Mouse (Mus musculus): ENCODE measurements at regions not wholly inside any gene's neighbourhood (a gene's known extent, or its start where the extent isn't known, plus 50 kb on each side); places are given as distances from the start of the nearest gene placed in this dataset.

DNA sequence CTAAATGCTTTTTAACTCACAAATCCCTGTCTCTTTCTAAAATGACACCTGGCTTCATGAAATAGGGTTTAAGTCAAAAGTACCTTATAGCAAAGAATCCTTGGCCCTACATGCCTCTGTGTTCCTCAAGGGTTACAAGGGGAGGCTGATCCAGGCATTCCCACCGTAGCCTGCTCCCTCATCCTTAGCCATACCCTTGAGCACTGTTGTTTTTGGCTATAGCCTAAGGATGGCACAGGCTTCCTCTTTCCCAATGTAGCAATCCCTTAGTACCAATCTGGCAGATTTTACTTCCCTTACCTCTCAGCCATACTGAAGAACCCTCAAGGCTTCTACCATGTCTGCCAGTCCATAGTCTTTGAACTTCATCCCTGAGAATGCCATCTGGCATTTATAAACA, 194.2 kb upstream of the Gm9747 start:
- no peak overlapping the region for H3K9ac ChIP-seq (ENCODE audit: low read length)
- H3K27ac ChIP-seq (replicated peaks; ENCODE audit: low read depth, low read length), result no peak overlapping the region
- H3K36me3 ChIP-seq (ENCODE audit: control insufficient read depth, insufficient read depth, low read length), result no peaks in the 10 kb centered on the region
- ATAC-seq (ENCODE audit: insufficient number of reproducible peaks, low FRiP score, low TSS enrichment, low read depth) (no peak), DNase-seq (ENCODE audit: low spot score) (no peak)
- WGBS, result 83% methylated on average over 1 of the region's 1 CpGs
- H3K9me3 ChIP-seq (ENCODE audit: control insufficient read depth, low read length), result no peaks in the 10 kb centered on the region
- no peak overlapping the region for H3K4me3 ChIP-seq (ENCODE audit: low read depth, low read length)
- H3K4me2 ChIP-seq (ENCODE audit: low read depth, severe bottlenecking), result no peak overlapping the region
- H3K27me3 ChIP-seq (ENCODE audit: control insufficient read depth, insufficient read depth, low read length), result no peaks in the 10 kb centered on the region
- H3K4me1 ChIP-seq (ENCODE audit: control insufficient read depth, insufficient read depth, low read length), result no peaks in the 10 kb centered on the region

DNA sequence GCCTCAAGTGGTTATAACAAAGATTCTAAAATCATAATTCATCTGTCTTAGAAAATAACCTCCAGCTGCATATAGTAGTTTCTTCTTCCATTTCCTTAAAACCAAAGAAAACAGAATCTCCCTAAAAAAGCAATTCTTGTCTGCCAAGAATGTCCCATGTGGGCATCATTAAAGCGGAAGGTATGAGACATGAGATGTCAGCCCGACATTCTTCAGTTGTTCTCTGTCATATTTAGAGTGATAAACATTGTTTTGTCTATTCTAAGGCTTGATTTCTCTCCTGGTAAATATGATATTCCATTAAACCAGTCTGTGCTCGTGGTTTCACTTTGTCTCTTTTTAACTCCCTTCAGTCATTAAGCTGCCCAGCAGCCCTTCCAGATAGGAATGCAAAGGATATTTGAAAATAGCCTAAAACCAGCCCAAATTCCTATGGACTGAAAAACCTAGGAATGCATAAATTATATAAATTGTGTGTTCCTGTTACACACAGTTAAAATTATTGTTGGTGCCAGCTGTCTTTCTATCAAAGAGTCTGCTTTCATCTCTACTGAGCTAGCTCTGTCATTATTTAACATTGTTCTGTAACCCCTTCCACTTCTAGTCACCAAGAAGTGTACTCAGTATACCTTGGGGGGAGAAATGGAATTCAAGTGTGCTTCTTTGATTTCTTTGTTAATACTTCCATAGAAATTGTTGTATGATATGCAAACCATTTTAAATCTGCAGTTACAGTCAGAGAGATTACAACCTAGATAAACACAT, 191.4 kb upstream of the Gm9747 start:
- Histone ChIP-seq H3K9me3 (ENCODE audit: control insufficient read depth, low read length) (no peaks in the 10 kb centered on the region), H3K4me3 (ENCODE audit: low read depth, low read length) (no peak overlapping the region), H3K4me2 (ENCODE audit: low read depth, severe bottlenecking) (no peak overlapping the region), H3K36me3 (ENCODE audit: control insufficient read depth, insufficient read depth, low read length) (no peaks in the 10 kb centered on the region), H3K27ac (replicated peaks; ENCODE audit: low read depth, low read length) (no peak overlapping the region), H3K9ac (ENCODE audit: low read length) (no peak overlapping the region), H3K27me3 (ENCODE audit: control insufficient read depth, insufficient read depth, low read length) (no peaks in the 10 kb centered on the region), H3K4me1 (ENCODE audit: control insufficient read depth, insufficient read depth, low read length) (no peaks in the 10 kb centered on the region)
- no peak for DNase-seq (ENCODE audit: low spot score)
- WGBS, result 63% methylated on average over 3 of the region's 3 CpGs
- no peak for ATAC-seq (ENCODE audit: insufficient number of reproducible peaks, low FRiP score, low TSS enrichment, low read depth)

DNA sequence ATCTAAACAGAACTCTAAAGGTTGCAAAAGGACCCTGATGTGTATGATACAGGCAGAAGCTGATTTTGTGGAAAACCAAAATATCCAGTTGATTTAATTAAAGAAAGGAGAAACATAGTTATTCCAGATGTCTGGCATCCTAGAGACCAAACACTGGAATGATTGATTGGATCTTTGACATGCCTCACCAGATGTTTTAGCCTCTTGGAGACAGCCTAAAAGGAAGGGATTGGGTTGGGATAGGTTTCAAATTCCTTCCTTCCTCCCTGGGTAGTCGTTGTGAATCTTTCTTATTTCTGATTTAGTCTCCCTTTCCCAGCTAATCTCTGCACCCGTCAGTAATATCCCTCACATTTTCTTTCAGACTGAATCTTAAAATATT, 190.9 kb upstream of the Gm9747 start:
- H3K27me3 ChIP-seq (ENCODE audit: control insufficient read depth, insufficient read depth, low read length), result no peaks in the 10 kb centered on the region
- WGBS, result 34% methylated on average over 2 of the region's 2 CpGs
- no peaks in the 10 kb centered on the region for H3K4me1 ChIP-seq (ENCODE audit: control insufficient read depth, insufficient read depth, low read length)
- no peak for DNase-seq (ENCODE audit: low spot score)
- no peaks in the 10 kb centered on the region for H3K9me3 ChIP-seq (ENCODE audit: control insufficient read depth, low read length)
- ATAC-seq (ENCODE audit: insufficient number of reproducible peaks, low FRiP score, low TSS enrichment, low read depth), result no peak
- H3K36me3 ChIP-seq (ENCODE audit: control insufficient read depth, insufficient read depth, low read length), result no peaks in the 10 kb centered on the region
- no peak overlapping the region for H3K9ac ChIP-seq (ENCODE audit: low read length)
- H3K4me2 ChIP-seq (ENCODE audit: low read depth, severe bottlenecking), result no peak overlapping the region
- no peak overlapping the region for H3K4me3 ChIP-seq (ENCODE audit: low read depth, low read length)
- H3K27ac ChIP-seq (replicated peaks; ENCODE audit: low read depth, low read length), result no peak overlapping the region

DNA sequence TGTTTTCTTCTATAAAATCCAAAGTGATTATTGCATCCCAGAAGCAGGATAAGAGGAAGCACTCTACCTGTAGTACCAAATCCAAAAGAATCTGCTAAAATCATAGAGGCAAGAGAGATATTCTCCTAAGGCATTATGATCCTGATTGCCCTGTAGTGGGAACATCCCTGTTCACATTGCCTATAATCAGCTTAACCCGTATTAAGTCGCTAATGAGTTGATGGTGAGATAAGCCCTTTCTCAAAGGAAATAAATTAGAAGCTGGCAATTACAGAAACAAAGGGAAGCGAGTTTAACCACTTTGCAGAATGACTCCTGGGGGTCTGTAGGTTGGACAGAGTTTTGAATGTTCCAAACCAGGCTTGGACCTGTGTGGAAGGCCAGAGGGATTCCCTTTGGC, 190.4 kb upstream of the Gm9747 start:
- no peaks in the 10 kb centered on the region for H3K4me1 ChIP-seq (ENCODE audit: control insufficient read depth, insufficient read depth, low read length)
- H3K36me3 ChIP-seq (ENCODE audit: control insufficient read depth, insufficient read depth, low read length), result no peaks in the 10 kb centered on the region
- H3K4me3 ChIP-seq (ENCODE audit: low read depth, low read length), result no peak overlapping the region
- H3K27ac ChIP-seq (replicated peaks; ENCODE audit: low read depth, low read length), result no peak overlapping the region
- H3K4me2 ChIP-seq (ENCODE audit: low read depth, severe bottlenecking), result no peak overlapping the region
- no peaks in the 10 kb centered on the region for H3K27me3 ChIP-seq (ENCODE audit: control insufficient read depth, insufficient read depth, low read length)
- no peak for ATAC-seq (ENCODE audit: insufficient number of reproducible peaks, low FRiP score, low TSS enrichment, low read depth)
- H3K9me3 ChIP-seq (ENCODE audit: control insufficient read depth, low read length), result no peaks in the 10 kb centered on the region
- no peak for DNase-seq (ENCODE audit: low spot score)
- H3K9ac ChIP-seq (ENCODE audit: low read length), result no peak overlapping the region
- WGBS, result 40% methylated on average over 3 of the region's 3 CpGs

DNA sequence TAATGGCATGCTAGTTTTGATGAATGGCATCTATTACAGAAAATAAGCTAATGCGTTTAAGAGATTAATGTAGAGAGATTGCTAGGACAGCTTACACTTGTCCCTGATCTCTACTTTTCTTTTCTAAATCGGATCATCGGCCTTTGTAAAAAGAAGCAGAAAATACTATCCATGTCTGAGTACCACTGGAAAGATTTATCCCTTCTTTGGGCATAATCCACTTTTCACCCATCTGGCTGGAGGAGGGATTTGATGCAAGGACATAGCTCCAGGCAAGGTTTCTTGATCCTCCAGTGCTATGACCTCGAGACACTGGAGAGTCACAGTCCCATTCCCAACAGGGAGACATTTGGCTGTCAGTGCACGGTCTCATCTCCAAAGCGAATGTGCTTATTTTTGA, 166.6 kb upstream of the Gm9747 start:
- Histone ChIP-seq H3K9ac (ENCODE audit: low read length) (no peak overlapping the region), H3K4me1 (ENCODE audit: control insufficient read depth, insufficient read depth, low read length) (no peaks in the 10 kb centered on the region), H3K36me3 (ENCODE audit: control insufficient read depth, insufficient read depth, low read length) (no peaks in the 10 kb centered on the region), H3K27me3 (ENCODE audit: control insufficient read depth, insufficient read depth, low read length) (no peaks in the 10 kb centered on the region), H3K4me3 (ENCODE audit: low read depth, low read length) (no peak overlapping the region), H3K4me2 (ENCODE audit: low read depth, severe bottlenecking) (no peak overlapping the region), H3K27ac (replicated peaks; ENCODE audit: low read depth, low read length) (no peak overlapping the region), H3K9me3 (ENCODE audit: control insufficient read depth, low read length) (no peaks in the 10 kb centered on the region)
- ATAC-seq (ENCODE audit: insufficient number of reproducible peaks, low FRiP score, low TSS enrichment, low read depth), result no peak
- DNase-seq (ENCODE audit: low spot score), result no peak
- 88% methylated on average over 6 of the region's 6 CpGs for WGBS

DNA sequence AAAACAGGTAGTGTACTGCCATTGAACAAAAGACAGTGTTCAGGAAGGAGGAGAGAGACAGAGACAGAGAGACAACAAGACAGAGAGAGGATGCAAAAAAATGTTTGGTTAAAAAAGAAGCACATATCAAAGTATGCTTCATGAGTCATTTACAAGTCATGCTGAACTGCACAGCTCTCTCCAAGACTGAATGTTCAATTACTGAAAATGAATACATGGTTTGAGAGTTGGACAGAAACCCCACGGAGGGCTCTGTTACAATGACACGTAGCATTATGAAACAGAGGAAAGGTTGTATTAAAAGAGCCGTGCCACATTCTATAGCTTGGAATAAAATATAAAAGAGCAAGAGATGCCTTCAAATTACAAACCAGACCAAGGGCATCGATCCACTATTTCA, 164.3 kb upstream of the Gm9747 start:
- Histone ChIP-seq H3K36me3 (ENCODE audit: control insufficient read depth, insufficient read depth, low read length) (no peaks in the 10 kb centered on the region), H3K27ac (replicated peaks; ENCODE audit: low read depth, low read length) (no peak overlapping the region), H3K9me3 (ENCODE audit: control insufficient read depth, low read length) (no peaks in the 10 kb centered on the region), H3K4me2 (ENCODE audit: low read depth, severe bottlenecking) (no peak overlapping the region), H3K27me3 (ENCODE audit: control insufficient read depth, insufficient read depth, low read length) (no peaks in the 10 kb centered on the region), H3K9ac (ENCODE audit: low read length) (no peak overlapping the region), H3K4me1 (ENCODE audit: control insufficient read depth, insufficient read depth, low read length) (no peaks in the 10 kb centered on the region), H3K4me3 (ENCODE audit: low read depth, low read length) (no peak overlapping the region)
- DNase-seq (ENCODE audit: low spot score) (no peak), ATAC-seq (ENCODE audit: insufficient number of reproducible peaks, low FRiP score, low TSS enrichment, low read depth) (no peak)
- WGBS, result 92% methylated on average over 4 of the region's 4 CpGs

DNA sequence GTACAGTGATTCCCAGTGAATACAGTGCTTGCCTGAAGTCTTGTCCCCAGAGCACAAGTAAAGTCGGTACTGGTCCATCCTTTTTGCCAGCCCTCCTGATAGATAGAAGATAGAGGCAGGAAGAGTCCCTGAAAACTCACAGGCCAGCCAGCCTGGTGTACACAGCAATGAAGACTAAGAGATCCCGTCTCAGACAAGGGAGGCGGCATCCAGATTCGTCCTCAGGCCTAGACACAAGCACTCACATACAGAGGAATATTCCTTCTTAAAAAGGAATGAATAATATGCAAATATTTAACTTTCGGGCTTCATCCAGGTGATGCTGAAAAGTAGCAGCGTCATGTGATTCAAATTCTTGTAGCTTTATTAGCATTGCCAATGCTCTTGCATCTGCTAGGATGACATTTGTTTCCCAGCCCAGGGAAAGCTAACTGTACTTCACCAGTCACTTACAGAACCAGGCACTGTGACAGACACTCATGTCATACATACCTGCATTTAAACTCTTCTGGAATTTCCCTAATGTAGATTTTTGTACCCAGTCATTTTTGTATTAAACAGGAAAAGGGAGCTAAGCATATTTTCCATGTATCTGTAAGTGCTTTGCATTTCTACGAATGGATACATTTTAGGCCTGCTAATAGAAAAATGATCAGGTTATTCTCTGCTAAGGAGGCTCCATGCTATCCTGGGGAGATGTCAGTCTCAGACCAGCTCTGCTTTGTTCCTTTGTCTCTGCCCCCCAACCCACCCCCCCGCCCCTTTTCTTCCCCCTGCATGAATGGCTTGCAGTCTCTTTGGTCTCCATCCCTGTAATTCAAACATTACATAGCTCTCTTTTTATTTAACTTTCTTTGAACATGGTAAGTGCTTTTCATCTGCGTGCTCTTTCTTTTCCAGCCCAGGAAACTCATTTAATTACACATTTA, 162.5 kb upstream of the Gm9747 start:
- Histone ChIP-seq H3K4me1 (ENCODE audit: control insufficient read depth, insufficient read depth, low read length) (no peaks in the 10 kb centered on the region), H3K9me3 (ENCODE audit: control insufficient read depth, low read length) (no peaks in the 10 kb centered on the region), H3K4me3 (ENCODE audit: low read depth, low read length) (no peak overlapping the region), H3K4me2 (ENCODE audit: low read depth, severe bottlenecking) (no peak overlapping the region), H3K9ac (ENCODE audit: low read length) (no peak overlapping the region), H3K27me3 (ENCODE audit: control insufficient read depth, insufficient read depth, low read length) (no peaks in the 10 kb centered on the region), H3K36me3 (ENCODE audit: control insufficient read depth, insufficient read depth, low read length) (no peaks in the 10 kb centered on the region), H3K27ac (replicated peaks; ENCODE audit: low read depth, low read length) (no peak overlapping the region)
- ATAC-seq (ENCODE audit: insufficient number of reproducible peaks, low FRiP score, low TSS enrichment, low read depth), result no peak
- 79% methylated on average over 9 of the region's 9 CpGs for WGBS
- DNase-seq (ENCODE audit: low spot score), result no peak

DNA sequence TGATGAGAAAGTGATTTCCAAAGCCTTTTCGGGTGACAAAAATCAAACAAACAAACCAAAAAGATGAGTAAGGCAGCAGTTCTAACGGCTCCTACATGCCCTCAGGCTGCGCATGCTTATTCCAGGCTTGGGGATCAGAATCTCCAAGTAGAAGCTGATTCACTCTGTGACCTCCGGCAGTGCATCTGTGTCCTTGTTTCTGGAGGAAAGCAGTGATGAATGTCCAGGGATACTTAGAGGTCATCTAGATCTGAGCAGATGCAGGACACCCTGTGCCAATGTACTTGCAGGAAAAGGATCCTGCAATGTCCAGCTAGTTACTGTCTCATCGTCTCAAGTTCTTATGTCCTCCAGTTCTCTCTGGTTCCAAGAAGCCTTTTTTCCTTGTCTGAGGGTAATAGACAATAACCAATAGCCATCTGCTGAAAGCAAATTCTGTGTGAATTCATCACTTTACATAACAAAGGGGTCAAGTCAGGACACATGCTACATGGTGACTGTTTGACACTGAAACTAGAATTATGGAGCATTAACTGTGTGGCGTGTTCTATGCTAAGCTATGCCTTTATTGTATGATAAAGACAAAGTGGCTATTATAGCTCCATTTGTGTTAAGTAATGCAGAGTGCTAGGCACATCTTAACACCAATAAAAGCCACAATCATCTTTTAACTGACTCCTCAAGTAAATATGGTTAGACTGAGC, 143.6 kb upstream of the Gm9747 start:
- ATAC-seq (ENCODE audit: insufficient number of reproducible peaks, low FRiP score, low TSS enrichment, low read depth), result no peak

More for the DNA sequence above, 143.6 kb upstream of the Gm9747 start:
- Histone ChIP-seq H3K27me3 (ENCODE audit: control insufficient read depth, insufficient read depth, low read length) (no peaks in the 10 kb centered on the region), H3K36me3 (ENCODE audit: control insufficient read depth, insufficient read depth, low read length) (no peaks in the 10 kb centered on the region), H3K4me2 (ENCODE audit: low read depth, severe bottlenecking) (no peak overlapping the region), H3K4me3 (ENCODE audit: low read depth, low read length) (no peak overlapping the region), H3K4me1 (ENCODE audit: control insufficient read depth, insufficient read depth, low read length) (no peaks in the 10 kb centered on the region), H3K9me3 (ENCODE audit: control insufficient read depth, low read length) (no peaks in the 10 kb centered on the region), H3K9ac (ENCODE audit: low read length) (no peak overlapping the region), H3K27ac (replicated peaks; ENCODE audit: low read depth, low read length) (no peak overlapping the region)
- no peak for DNase-seq (ENCODE audit: low spot score)
- 85% methylated on average over 6 of the region's 6 CpGs for WGBS
